Mouse (Mus musculus) left cerebral cortex, adult 18-20 months (tissue): ENCODE results near the gene Spata4. TPM values are rescaled to one million over a fixed set of nuclear protein-coding genes. Genes with fewer than 3 reads are reported as not detected.

Experiments
- total RNA-seq, 2 experiments: library from RNA; stranded (reverse); gene quantifications; 2 replicates each; pipeline ENCODE4 v1.2.3; 2021

Gene Spata4
- total RNA-seq, 2 experiments from 2014 or later: not detected

Other genes with a start within 250 kb of the Spata4 start
- 1 to 10 TPM; 1.2 to 2.1 TPM for gene Asb5, start 71.2 kb upstream of the Spata4 start, total RNA-seq
- 10 to 100 TPM; 71.9 to 76.7 TPM for gene Spcs3, start 70.8 kb upstream of the Spata4 start, total RNA-seq